Mouse (Mus musculus) lung, adult 2 months (tissue): Measurements from ENCODE around the gene AU018091.

ENCODE experiments used
- CTCF ChIP-seq: fragments of 200-500 bp; IDR thresholded peaks from 2 replicates; pipeline ENCODE4 v1.5.1; 2011; ENCODE audit warnings: mild to moderate bottlenecking, low read length, control low read depth; ENCODE audit not compliant: insufficient read depth
- POLR2A ChIP-seq: fragments of 200-500 bp; IDR thresholded peaks from 2 replicates; pipeline ENCODE4 v1.6.1; 2011; ENCODE audit warnings: low read depth, mild to moderate bottlenecking, control low read depth, low read length, borderline replicate concordance; ENCODE audit errors: extremely low read depth

- no peak for TF ChIP-seq POLR2A
- TF ChIP-seq CTCF = no peak
These were observed 48.6 kb upstream of the AU018091 start for GRCm38 (mm10) chr7:3217546-3218056.
